Mouse (Mus musculus) MEL (cell line): ENCODE results near the gene Tpst2. TPM values are rescaled to one million over a fixed set of nuclear protein-coding genes. Genes with fewer than 3 reads are reported as not detected.
A peak's percentile ranks its signal among the peaks of the same experiment; 100 is the strongest.

Experiments used
- DNase-seq: peaks from one replicate; pipeline ENCODE4 v3.0.0; 2011; ENCODE audit warnings: low read depth, low spot score
- H3K27ac ChIP-seq: 2 replicates; pipeline ENCODE4 v1.5.1; 2012; ENCODE audit warnings: low read depth, mild to moderate bottlenecking, control low read depth, low read length, moderate library complexity; ENCODE audit not compliant: control insufficient read depth
- H3K27me3 ChIP-seq, 2 experiments: fragments of 150-350 bp in 1 of 2; sonication (generic) in 1 of 2; 2 replicates each; pipeline ENCODE4 v1.6.1; 2012; ENCODE audit warnings: low read length in 2 of 2, mild to moderate bottlenecking in 2 of 2, improper control_type of control experiment in 1 of 2, moderate library complexity in 1 of 2; ENCODE audit not compliant: insufficient read depth in 2 of 2, control insufficient read depth in 1 of 2
- H3K36me3 ChIP-seq, 2 experiments: 2 replicates each; pipeline ENCODE4 v1.6.1; 2012 to 2014; ENCODE audit warnings: low read length in 2 of 2, improper control_type of control experiment in 1 of 2, inconsistent platforms in 1 of 2, mild to moderate bottlenecking in 1 of 2; ENCODE audit not compliant: insufficient read depth in 2 of 2, control insufficient read depth in 1 of 2
- H3K4me1 ChIP-seq, 2 experiments: fragments of 150-350 bp in 1 of 2; sonication (generic) in 1 of 2; 2 replicates each; pipeline ENCODE4 v1.6.1; 2012; ENCODE audit warnings: low read length in 2 of 2, improper control_type of control experiment in 1 of 2, mild to moderate bottlenecking in 1 of 2; ENCODE audit not compliant: insufficient read depth in 2 of 2, control insufficient read depth in 1 of 2
- H3K4me3 ChIP-seq, 2 experiments: fragments of 150-350 bp in 1 of 2; sonication (generic) in 1 of 2; 2 replicates each; pipeline ENCODE4 v1.5.1; 2012; ENCODE audit warnings: low read depth in 2 of 2, low read length in 2 of 2, mild to moderate bottlenecking in 2 of 2, moderate library complexity in 2 of 2, control low read depth in 1 of 2, improper control_type of control experiment in 1 of 2; ENCODE audit not compliant: control insufficient read depth in 1 of 2, insufficient read depth in 1 of 2
- H3K79me2 ChIP-seq: 2 replicates; pipeline ENCODE4 v1.6.1; 2012; ENCODE audit warnings: mild to moderate bottlenecking, low read length, moderate library complexity; ENCODE audit not compliant: control insufficient read depth, poor library complexity, insufficient read depth
- H3K9ac ChIP-seq: 2 replicates; pipeline ENCODE4 v1.6.1; 2012; ENCODE audit warnings: low read depth, mild to moderate bottlenecking, control low read depth, low read length, moderate library complexity; ENCODE audit not compliant: control insufficient read depth, poor library complexity, severe bottlenecking
- H3K9me3 ChIP-seq: fragments of 150-350 bp; sonication (generic); replicated peaks from 2 replicates; pipeline ENCODE4 v1.6.1; 2012; ENCODE audit warnings: mild to moderate bottlenecking, low read length, improper control_type of control experiment, moderate library complexity; ENCODE audit not compliant: insufficient read depth
- BHLHE40 ChIP-seq: IDR thresholded peaks from 2 replicates; pipeline ENCODE4 v1.6.1; 2012; ENCODE audit warnings: low read depth, mild to moderate bottlenecking, inconsistent platforms, low read length, improper control_type of control experiment, borderline replicate concordance
- CHD1 ChIP-seq: IDR thresholded peaks from 2 replicates; pipeline ENCODE4 v1.6.1; 2012; ENCODE audit warnings: low read depth, mild to moderate bottlenecking, inconsistent platforms, low read length, improper control_type of control experiment
- CTCF ChIP-seq, 3 experiments: IDR thresholded peaks in 2 of 3; conservative IDR thresholded peaks in 1 of 3; 2 replicates each; pipeline ENCODE4 v1.5.1; 2011 to 2012; ENCODE audit warnings: low read length in 3 of 3, low read depth in 2 of 3, mild to moderate bottlenecking in 2 of 3, improper control_type of control experiment in 1 of 3, inconsistent platforms in 1 of 3, mixed read lengths in 1 of 3, moderate library complexity in 1 of 3; ENCODE audit not compliant: control insufficient read depth in 1 of 3, insufficient read depth in 1 of 3, poor library complexity in 1 of 3, severe bottlenecking in 1 of 3
- ELF1 ChIP-seq: IDR thresholded peaks from 2 replicates; pipeline ENCODE4 v1.6.1; 2014; ENCODE audit warnings: low read depth, mild to moderate bottlenecking, inconsistent platforms, low read length, improper control_type of control experiment, moderate library complexity
- ETS1 ChIP-seq: IDR thresholded peaks from 2 replicates; pipeline ENCODE4 v1.6.1; 2012; ENCODE audit warnings: low read depth, mild to moderate bottlenecking, inconsistent platforms, low read length, improper control_type of control experiment, moderate library complexity
- GABPA ChIP-seq: IDR thresholded peaks from 2 replicates; pipeline ENCODE4 v1.6.1; 2012; ENCODE audit warnings: low read depth, mild to moderate bottlenecking, inconsistent platforms, low read length, improper control_type of control experiment, moderate library complexity
- GATA1 ChIP-seq: IDR thresholded peaks from 2 replicates; pipeline ENCODE4 v1.6.1; 2011; ENCODE audit warnings: low read depth, low read length, improper control_type of control experiment
- HCFC1 ChIP-seq: IDR thresholded peaks from 2 replicates; pipeline ENCODE4 v1.6.1; 2012; ENCODE audit warnings: low read depth, mild to moderate bottlenecking, inconsistent platforms, low read length, improper control_type of control experiment, moderate library complexity
- KAT2A ChIP-seq: conservative IDR thresholded peaks from 2 replicates; pipeline ENCODE4 v1.6.1; 2012; ENCODE audit warnings: low read depth, low read length, improper control_type of control experiment, inconsistent platforms
- MAX ChIP-seq: IDR thresholded peaks from 2 replicates; pipeline ENCODE4 v1.6.1; 2011; ENCODE audit warnings: low read length, improper control_type of control experiment
- MAZ ChIP-seq: IDR thresholded peaks from 2 replicates; pipeline ENCODE4 v1.6.1; 2012; ENCODE audit warnings: low read depth, mild to moderate bottlenecking, inconsistent platforms, low read length, improper control_type of control experiment
- MEF2A ChIP-seq: IDR thresholded peaks from 2 replicates; pipeline ENCODE4 v1.6.1; 2014; ENCODE audit warnings: low read depth, mild to moderate bottlenecking, inconsistent platforms, low read length, improper control_type of control experiment; ENCODE audit not compliant: poor library complexity, insufficient replicate concordance, severe bottlenecking; ENCODE audit errors: extremely low read depth
- MXI1 ChIP-seq: IDR thresholded peaks from 2 replicates; pipeline ENCODE4 v1.6.1; 2011; ENCODE audit warnings: mild to moderate bottlenecking, low read depth, low read length, improper control_type of control experiment
- MYB ChIP-seq: IDR thresholded peaks from 2 replicates; pipeline ENCODE4 v1.6.1; 2011; ENCODE audit warnings: mild to moderate bottlenecking, low read depth, low read length, improper control_type of control experiment
- NELFE ChIP-seq: IDR thresholded peaks from 2 replicates; pipeline ENCODE4 v1.6.1; 2011; ENCODE audit warnings: low read depth, low read length, improper control_type of control experiment
- POLR2A ChIP-seq, 2 experiments: IDR thresholded peaks; 2 replicates each; pipeline ENCODE4 v1.6.1; 2011 to 2012; ENCODE audit warnings: low read length in 2 of 2, mild to moderate bottlenecking in 2 of 2, control low read depth in 1 of 2, improper control_type of control experiment in 1 of 2, low read depth in 1 of 2, moderate library complexity in 1 of 2; ENCODE audit not compliant: control insufficient read depth in 1 of 2, insufficient read depth in 1 of 2, poor library complexity in 1 of 2
- POLR2AphosphoS2 ChIP-seq: IDR thresholded peaks from 2 replicates; pipeline ENCODE4 v1.6.1; 2011; ENCODE audit warnings: low read length, improper control_type of control experiment
- RAD21 ChIP-seq: IDR thresholded peaks from 2 replicates; pipeline ENCODE4 v1.6.1; 2011; ENCODE audit warnings: mild to moderate bottlenecking, low read depth, low read length, improper control_type of control experiment
- RCOR1 ChIP-seq: IDR thresholded peaks from 2 replicates; pipeline ENCODE4 v1.6.1; 2012; ENCODE audit warnings: low read depth, mild to moderate bottlenecking, inconsistent platforms, low read length, improper control_type of control experiment
- SIN3A ChIP-seq: IDR thresholded peaks from 2 replicates; pipeline ENCODE4 v1.6.1; 2012; ENCODE audit warnings: low read length, improper control_type of control experiment, inconsistent platforms
- SMC3 ChIP-seq: IDR thresholded peaks from 2 replicates; pipeline ENCODE4 v1.6.1; 2011; ENCODE audit warnings: low read depth, low read length, improper control_type of control experiment
- TAL1 ChIP-seq: IDR thresholded peaks from 2 replicates; pipeline ENCODE4 v1.6.1; 2012; ENCODE audit warnings: mild to moderate bottlenecking, inconsistent platforms, low read length, moderate library complexity, mixed read lengths
- TCF12 ChIP-seq: IDR thresholded peaks from 2 replicates; pipeline ENCODE4 v1.6.1; 2014; ENCODE audit warnings: low read depth, mild to moderate bottlenecking, inconsistent platforms, low read length, improper control_type of control experiment, moderate library complexity
- UBTF ChIP-seq: IDR thresholded peaks from 2 replicates; pipeline ENCODE4 v1.6.1; 2012; ENCODE audit warnings: low read depth, mild to moderate bottlenecking, inconsistent platforms, low read length, improper control_type of control experiment, moderate library complexity, borderline replicate concordance; ENCODE audit not compliant: insufficient read depth
- USF1 ChIP-seq: IDR thresholded peaks from 2 replicates; pipeline ENCODE4 v1.6.1; 2014; ENCODE audit warnings: low read depth, mild to moderate bottlenecking, inconsistent platforms, low read length, improper control_type of control experiment, moderate library complexity
- USF2 ChIP-seq, 2 experiments: IDR thresholded peaks; 2 replicates each; pipeline ENCODE4 v1.6.1; 2011 to 2012; ENCODE audit warnings: improper control_type of control experiment in 2 of 2, low read length in 2 of 2, borderline replicate concordance in 1 of 2, inconsistent platforms in 1 of 2, low read depth in 1 of 2, mild to moderate bottlenecking in 1 of 2; ENCODE audit not compliant: insufficient read depth in 1 of 2
- ZC3H11A ChIP-seq: IDR thresholded peaks from 2 replicates; pipeline ENCODE4 v1.6.1; 2012; ENCODE audit warnings: low read depth, mild to moderate bottlenecking, inconsistent platforms, low read length, improper control_type of control experiment
- ZKSCAN1 ChIP-seq: IDR thresholded peaks from 2 replicates; pipeline ENCODE4 v1.6.1; 2012; ENCODE audit warnings: low read depth, mild to moderate bottlenecking, inconsistent platforms, low read length, improper control_type of control experiment, moderate library complexity
- ZNF384 ChIP-seq: IDR thresholded peaks from 2 replicates; pipeline ENCODE4 v1.6.1; 2012; ENCODE audit warnings: low read depth, mild to moderate bottlenecking, inconsistent platforms, low read length, improper control_type of control experiment
- polyA plus RNA-seq, 2 experiments: library from polyadenylated mRNA; stranded (reverse) in 1 of 2; unstranded in 1 of 2; fragments of >175 nt in 1 of 2; fragments of >200 nt in 1 of 2; gene quantifications; 2 replicates each; pipeline versions ENCODE4 v1.2.1 to v1.2.4; 2012; ENCODE audit warnings: low replicate concordance in 2 of 2, low read depth in 1 of 2; ENCODE audit not compliant: insufficient read length in 2 of 2, insufficient read depth in 1 of 2, missing spikeins in 1 of 2
- total RNA-seq: library from RNA; depleted of rRNA; stranded (reverse); fragments of 300-350 nt; gene quantifications from 2 replicates; pipeline ENCODE4 v1.2.3, GENCODE M21; 2012

Tpst2 gene
- total and polyA plus RNA-seq, 3 experiments: 57.8 to 86.1 TPM; not detected in 1

- TF ChIP-seq POLR2AphosphoS2 (0 out of 2 replicates have a peak, but pooled peaks have one; percentile 44), SIN3A (peak; percentile 86), RCOR1 (peak; percentile 43; the same call in 1 of the 2 replicates), ZKSCAN1 (no peak), KAT2A (no peak; the same call in 1 of the 2 replicates), UBTF (no peak), USF2 (IDR thresholded peaks at IDR 0.05; ENCODE audit: borderline replicate concordance in 1 of 2, insufficient read depth in 1 of 2, low read depth in 1 of 2, low read length in 2 of 2) (no peak), BHLHE40 (no peak), MXI1 (peak; percentile 86), ZC3H11A (no peak), RAD21 (no peak), MAX (no peak), MEF2A (no peak), GABPA (peak; percentile 91; the same call in 1 of the 2 replicates), CHD1 (no peak), GATA1 (no peak), TAL1 (no peak), CTCF (IDR thresholded peaks at IDR 0.05 in 2 of 3, conservative IDR thresholded peaks at IDR 0.05 in 1 of 3; ENCODE audit: control insufficient read depth in 1 of 3, insufficient read depth in 1 of 3, low read depth in 2 of 3, low read length in 3 of 3, poor library complexity in 1 of 3, severe bottlenecking in 1 of 3) (no peak), SMC3 (no peak), HCFC1 (peak; percentile 90), TCF12 (no peak), ETS1 (peak; percentile 85), ZNF384 (no peak), NELFE (peak; percentile 75), MAZ (peak; percentile 91), MYB (no peak), USF1 (no peak), POLR2A (IDR thresholded peaks at IDR 0.05; ENCODE audit: control insufficient read depth in 1 of 2, insufficient read depth in 1 of 2, low read depth in 1 of 2, low read length in 2 of 2, poor library complexity in 1 of 2) (peak; percentile 69 to 82; a peak in 3 of 4 replicates), ELF1 (peak; percentile 27; the same call in 1 of the 2 replicates)
- TF ChIP-seq, all 39 proteins: peak for 11
- peak within 1 kb of the TSS; percentile 34 for H3K27ac ChIP-seq
- no peaks in the 10 kb centered on the region for H3K27me3 ChIP-seq
- H3K9me3 ChIP-seq: no peaks in the 10 kb centered on the region
- peaks cover 0 to 20% of the 10 kb centered on the region in 2 experiments; a peak in 3 of 4 replicates for H3K4me1 ChIP-seq
- H3K9ac ChIP-seq: peak within 1 kb of the TSS; percentile 90
- H3K36me3 ChIP-seq: peaks cover 0 to 10% of the 10 kb centered on the region in 2 experiments; a peak in 3 of 4 replicates
- peak; percentile 89 for DNase-seq
- H3K4me3 ChIP-seq: peak within 1 kb of the TSS; percentile 82 to 98
- peaks cover 20% of the 10 kb centered on the region for H3K79me2 ChIP-seq
These were observed 66.1 kb downstream of the Tpst2 start, which contains the start of the genes Srrd and Hps4 for GRCm38 (mm10) chr5:112342463-112343204. TSS of gene Srrd (minus strand) at chr5:112343040. TSS of gene Hps4 (plus strand) at chr5:112343083.
